Mouse (Mus musculus): ENCODE data around the gene Kansl2. TPM values are rescaled to one million over a fixed set of nuclear protein-coding genes. Genes with fewer than 3 reads are reported as not detected.

The Kansl2 gene
- total RNA-seq (2022) = 10 to 100 TPM; 54.0 to 61.0 (median 56.8) TPM

GRCm38 (mm10) chr15:98533881-98534627 is at the start of gene Kansl2:
TSS of gene Kansl2 (minus strand) at chr15:98534264.
- peak; percentile 95 to 98 for DNase-seq (ENCODE audit: low spot score in 2 of 2)

GRCm38 (mm10) chr15:98582996-98583395 is 48.9 kb upstream of the Kansl2 start:
- DNase-seq (ENCODE audit: low spot score in 2 of 2) = no peak

GRCm38 (mm10) chr15:98582410-98582809 is 48.3 kb upstream of the Kansl2 start:
- peak in 1 of 2 experiments; percentile 28 for DNase-seq (ENCODE audit: low spot score in 2 of 2)

GRCm38 (mm10) chr15:98579795-98580464 is 45.9 kb upstream of the Kansl2 start:
- peak; percentile 40 to 47 for DNase-seq (ENCODE audit: low spot score in 2 of 2)

GRCm38 (mm10) chr15:98579310-98579709 is 45.2 kb upstream of the Kansl2 start:
- no peak for DNase-seq (ENCODE audit: low spot score in 2 of 2)

- no peak for DNase-seq (ENCODE audit: low spot score in 2 of 2)
These were observed 39.2 kb upstream of the Kansl2 start for GRCm38 (mm10) chr15:98573293-98573692.

GRCm38 (mm10) chr15:98570873-98571538 is 36.9 kb upstream of the Kansl2 start, which contains the start of the genes Ccnt1 and 4930415O20Rik:
TSS of gene Ccnt1 (minus strand) at chr15:98570923.
TSS of gene 4930415O20Rik (plus strand) at chr15:98571004.
- DNase-seq (ENCODE audit: low spot score in 2 of 2) = no peak

- no peak for DNase-seq (ENCODE audit: low spot score in 2 of 2)
These were observed 35.8 kb upstream of the Kansl2 start for GRCm38 (mm10) chr15:98569795-98570365.

GRCm38 (mm10) chr15:98569216-98569615 is 35.2 kb upstream of the Kansl2 start:
- DNase-seq (ENCODE audit: low spot score in 2 of 2) = no peak

GRCm38 (mm10) chr15:98568256-98569033 is 34.4 kb upstream of the Kansl2 start:
- DNase-seq (ENCODE audit: low spot score in 2 of 2) = no peak

GRCm38 (mm10) chr15:98567278-98568134 is 33.4 kb upstream of the Kansl2 start:
- peak; percentile 99 for DNase-seq (ENCODE audit: low spot score in 2 of 2)

- no peak for DNase-seq (ENCODE audit: low spot score in 2 of 2)
These were observed 32.9 kb upstream of the Kansl2 start for GRCm38 (mm10) chr15:98566973-98567277.

- no peak for DNase-seq (ENCODE audit: low spot score in 2 of 2)
These were observed 23.1 kb upstream of the Kansl2 start for GRCm38 (mm10) chr15:98557186-98557585.

GRCm38 (mm10) chr15:98555881-98556280 is 21.8 kb upstream of the Kansl2 start:
- DNase-seq (ENCODE audit: low spot score in 2 of 2) = no peak

- no peak for DNase-seq (ENCODE audit: low spot score in 2 of 2)
These were observed 18.7 kb upstream of the Kansl2 start for GRCm38 (mm10) chr15:98552758-98553157.

GRCm38 (mm10) chr15:98546843-98547242 is 12.8 kb upstream of the Kansl2 start:
- no peak for DNase-seq (ENCODE audit: low spot score in 2 of 2)

GRCm38 (mm10) chr15:98545151-98545550 is 11.1 kb upstream of the Kansl2 start:
- DNase-seq (ENCODE audit: low spot score in 2 of 2) = no peak

GRCm38 (mm10) chr15:98543341-98543740 is 9.3 kb upstream of the Kansl2 start:
- no peak for DNase-seq (ENCODE audit: low spot score in 2 of 2)

- no peak for DNase-seq (ENCODE audit: low spot score in 2 of 2)
These were observed 7.0 kb upstream of the Kansl2 start for GRCm38 (mm10) chr15:98541064-98541463.

GRCm38 (mm10) chr15:98537923-98538322 is 3.9 kb upstream of the Kansl2 start:
- no peak for DNase-seq (ENCODE audit: low spot score in 2 of 2)

Measured in left cerebral cortex, adult 8-10 months (tissue).